Mouse (Mus musculus) forebrain, embryonic 16.5 days (tissue): Measurements from ENCODE around the gene Plce1. TPM values are rescaled to one million over a fixed set of nuclear protein-coding genes. Genes with fewer than 3 reads are reported as not detected.
A peak's percentile ranks its signal among the peaks of the same experiment; 100 is the strongest.

Experiments
- ATAC-seq: fragments of 200-750 bp; cut with Nextera tagmentation; 2 replicates; pipeline ENCODE4 v1.8.0; 2017; ENCODE audit warnings: mild to moderate bottlenecking, moderate library complexity
- H3K27ac ChIP-seq: fragments of 300-500 bp; sonication (generic); 2 replicates; pipeline ENCODE4 v1.5.1; 2014; ENCODE audit warnings: low read length, control low read depth
- H3K27me3 ChIP-seq: fragments of 300-500 bp; sonication (generic); replicated peaks from 2 replicates; pipeline ENCODE4 v1.6.1; 2014; ENCODE audit warnings: low read length; ENCODE audit not compliant: control insufficient read depth, insufficient read depth
- H3K36me3 ChIP-seq: fragments of 300-500 bp; sonication (generic); 2 replicates; pipeline ENCODE4 v1.6.1; 2014; ENCODE audit not compliant: control insufficient read depth, insufficient read depth
- H3K4me1 ChIP-seq: fragments of 300-500 bp; sonication (generic); replicated peaks from 2 replicates; pipeline ENCODE4 v1.6.1; 2014; ENCODE audit warnings: low read length; ENCODE audit not compliant: control insufficient read depth, insufficient read depth
- H3K4me2 ChIP-seq: fragments of 300-500 bp; sonication (generic); 2 replicates; pipeline ENCODE4 v1.6.1; 2014; ENCODE audit warnings: mild to moderate bottlenecking, low read length, control low read depth
- H3K4me3 ChIP-seq: fragments of 300-500 bp; sonication (generic); replicated peaks from 2 replicates; pipeline ENCODE4 v1.5.1; 2014; ENCODE audit warnings: mild to moderate bottlenecking, low read length, control low read depth
- H3K9ac ChIP-seq: fragments of 300-500 bp; sonication (generic); replicated peaks from 2 replicates; pipeline ENCODE4 v1.6.1; 2014; ENCODE audit warnings: low read depth, low read length, control low read depth
- H3K9me3 ChIP-seq: fragments of 300-500 bp; sonication (generic); 2 replicates; pipeline ENCODE4 v1.6.1; 2016; ENCODE audit warnings: low read length; ENCODE audit not compliant: control insufficient read depth
- WGBS: fragments of 180-500 bp; shearing (Covaris S2); extraction: QIAGEN DNeasy Blood & Tissue Kit; methylation state at CpG from one replicate; pipeline ENCODE4 v1.1.7; 2014; 5-methylcytosine and 5-hydroxymethylcytosine counted together
- polyA plus RNA-seq: library from polyadenylated mRNA; unstranded; fragments of >200 nt; fragmentation: Nextera tagmentation; extraction: Ambion mirVana; gene quantifications from 2 replicates; pipeline ENCODE4 v1.2.1, GENCODE M21; 2015

The Plce1 gene
- polyA plus RNA-seq, 1 experiment from 2014 or later: 3.8 TPM

GRCm38 (mm10) chr19:38746492-38747014, 265.6 kb downstream of the Plce1 start:
- no peak overlapping the region for H3K27ac ChIP-seq
- no peaks in the 10 kb centered on the region for H3K36me3 ChIP-seq
- H3K27me3 ChIP-seq: no peaks in the 10 kb centered on the region
- H3K4me1 ChIP-seq: no peaks in the 10 kb centered on the region
- H3K9ac ChIP-seq: no peak overlapping the region
- no peak overlapping the region for H3K4me2 ChIP-seq
- WGBS: 52% methylated on average over 6 of the region's 6 CpGs
- H3K9me3 ChIP-seq: no peaks in the 10 kb centered on the region
- no peak for ATAC-seq
- H3K4me3 ChIP-seq: no peak overlapping the region

- no peak overlapping the region for H3K4me2 ChIP-seq
- no peak overlapping the region for H3K9ac ChIP-seq
- no peak for ATAC-seq
- no peaks in the 10 kb centered on the region for H3K27me3 ChIP-seq
- H3K4me1 ChIP-seq: no peaks in the 10 kb centered on the region
- WGBS: 69% methylated on average over 4 of the region's 4 CpGs
- no peak overlapping the region for H3K4me3 ChIP-seq
- no peak overlapping the region for H3K27ac ChIP-seq
- H3K36me3 ChIP-seq: no peaks in the 10 kb centered on the region
- H3K9me3 ChIP-seq: no peaks in the 10 kb centered on the region
These were observed 269.3 kb downstream of the Plce1 start for GRCm38 (mm10) chr19:38750192-38750591.

- no peaks in the 10 kb centered on the region for H3K4me1 ChIP-seq
- H3K4me3 ChIP-seq: no peak overlapping the region
- H3K9me3 ChIP-seq: no peaks in the 10 kb centered on the region
- no peaks in the 10 kb centered on the region for H3K27me3 ChIP-seq
- H3K27ac ChIP-seq: no peak overlapping the region
- no peak overlapping the region for H3K9ac ChIP-seq
- no peak for ATAC-seq
- H3K36me3 ChIP-seq: no peaks in the 10 kb centered on the region
- 80% methylated on average over 3 of the region's 3 CpGs for WGBS
- no peak overlapping the region for H3K4me2 ChIP-seq
These were observed 276.3 kb downstream of the Plce1 start for GRCm38 (mm10) chr19:38757161-38757560.

- Histone ChIP-seq H3K36me3 (no peaks in the 10 kb centered on the region), H3K9me3 (no peaks in the 10 kb centered on the region), H3K4me1 (no peaks in the 10 kb centered on the region), H3K27ac (no peak overlapping the region), H3K27me3 (no peaks in the 10 kb centered on the region), H3K4me2 (no peak overlapping the region), H3K4me3 (no peak overlapping the region), H3K9ac (no peak overlapping the region)
- ATAC-seq: no peak
- WGBS: 48% methylated on average over 5 of the region's 5 CpGs
These were observed 277.1 kb downstream of the Plce1 start for GRCm38 (mm10) chr19:38758056-38758455.

GRCm38 (mm10) chr19:38758685-38759472, 278.0 kb downstream of the Plce1 start:
- WGBS: 85% methylated on average over 7 of the region's 7 CpGs
- Histone ChIP-seq H3K4me2 (no peak overlapping the region), H3K36me3 (no peaks in the 10 kb centered on the region), H3K27me3 (no peaks in the 10 kb centered on the region), H3K9ac (no peak overlapping the region), H3K27ac (no peak overlapping the region), H3K4me1 (no peaks in the 10 kb centered on the region), H3K9me3 (no peaks in the 10 kb centered on the region), H3K4me3 (no peak overlapping the region)
- ATAC-seq: no peak

- no peak overlapping the region for H3K27ac ChIP-seq
- H3K27me3 ChIP-seq: no peaks in the 10 kb centered on the region
- WGBS: 88% methylated on average over 3 of the region's 3 CpGs
- H3K4me1 ChIP-seq: no peaks in the 10 kb centered on the region
- no peak overlapping the region for H3K4me2 ChIP-seq
- ATAC-seq: no peak
- H3K9me3 ChIP-seq: no peaks in the 10 kb centered on the region
- no peak overlapping the region for H3K9ac ChIP-seq
- H3K36me3 ChIP-seq: no peaks in the 10 kb centered on the region
- H3K4me3 ChIP-seq: no peak overlapping the region
These were observed 279.5 kb downstream of the Plce1 start for GRCm38 (mm10) chr19:38760441-38760840.

GRCm38 (mm10) chr19:38766306-38766705, 285.4 kb downstream of the Plce1 start:
- Histone ChIP-seq H3K4me1 (no peaks in the 10 kb centered on the region), H3K27me3 (no peaks in the 10 kb centered on the region), H3K27ac (no peak overlapping the region), H3K36me3 (no peaks in the 10 kb centered on the region), H3K9me3 (no peaks in the 10 kb centered on the region), H3K9ac (no peak overlapping the region), H3K4me3 (no peak overlapping the region), H3K4me2 (no peak overlapping the region)
- 93% methylated on average over 2 of the region's 2 CpGs for WGBS
- no peak for ATAC-seq

DNA sequence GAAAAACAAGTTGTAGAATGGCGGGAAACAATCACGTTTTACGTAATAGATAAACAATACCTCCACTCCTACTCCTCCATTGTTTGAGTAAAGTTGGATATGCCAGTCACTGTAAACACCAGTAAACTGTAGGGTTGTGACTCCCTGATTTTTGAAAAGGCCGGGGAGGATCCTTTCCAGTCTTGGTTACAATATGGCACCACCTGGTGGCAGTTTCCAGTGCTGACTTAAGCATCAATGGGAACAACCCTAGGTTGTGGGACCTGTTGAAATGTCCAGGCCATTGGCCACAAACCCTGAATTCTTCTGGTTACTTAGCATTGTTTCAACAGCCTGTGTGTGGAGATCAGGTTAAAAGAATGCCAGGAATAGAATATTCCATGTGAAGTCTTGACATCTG, 294.6 kb downstream of the Plce1 start:
- Histone ChIP-seq H3K4me1 (no peaks in the 10 kb centered on the region), H3K27ac (no peak overlapping the region), H3K9me3 (no peaks in the 10 kb centered on the region), H3K9ac (no peak overlapping the region), H3K27me3 (no peaks in the 10 kb centered on the region), H3K4me2 (no peak overlapping the region), H3K36me3 (no peaks in the 10 kb centered on the region; the same call in 1 of the 2 replicates), H3K4me3 (no peak overlapping the region)
- 64% methylated on average over 4 of the region's 4 CpGs for WGBS
- ATAC-seq: peak; percentile 63; the same call in 1 of the 2 replicates

DNA sequence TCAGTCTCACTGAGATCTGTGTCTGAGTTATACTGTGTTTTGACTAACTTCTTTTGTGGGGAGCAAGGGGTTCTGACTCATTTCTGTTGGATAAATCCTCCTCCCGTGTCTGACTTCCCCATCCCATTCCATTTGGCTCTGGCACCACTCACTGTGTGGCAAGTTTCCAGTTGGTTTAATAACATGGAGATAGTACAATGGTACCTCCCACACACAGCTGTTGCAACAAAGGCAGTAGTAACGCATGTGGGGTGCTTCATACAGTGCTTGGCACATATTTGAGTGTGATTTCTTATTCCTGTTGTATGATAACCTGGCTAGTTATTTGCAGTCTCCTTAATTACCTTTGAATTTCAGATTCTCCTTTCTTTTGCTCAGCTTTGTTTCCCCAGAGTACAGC, 297.9 kb downstream of the Plce1 start:
- H3K27ac ChIP-seq: no peak overlapping the region
- no peak overlapping the region for H3K4me2 ChIP-seq
- H3K36me3 ChIP-seq: no peaks in the 10 kb centered on the region; the same call in 1 of the 2 replicates
- no peak overlapping the region for H3K4me3 ChIP-seq
- no peaks in the 10 kb centered on the region for H3K27me3 ChIP-seq
- no peaks in the 10 kb centered on the region for H3K4me1 ChIP-seq
- WGBS: 60% methylated on average over 2 of the region's 2 CpGs
- ATAC-seq: no peak
- no peak overlapping the region for H3K9ac ChIP-seq
- H3K9me3 ChIP-seq: no peaks in the 10 kb centered on the region
